Mouse (Mus musculus) heart, embryonic 13.5 days (tissue): ENCODE data around the gene Magee2. TPM values are rescaled to one million over a fixed set of nuclear protein-coding genes. Genes with fewer than 3 reads are reported as not detected.
A peak's percentile ranks its signal among the peaks of the same experiment; 100 is the strongest.
"Not testable (repeated sequence)": the region's sequence is repeated elsewhere in the genome, so short reads cannot be mapped to it uniquely, and the experiment has no call there.

Source experiments
- ATAC-seq: fragments of 200-750 bp; cut with Nextera tagmentation; 2 replicates; pipeline ENCODE4 v1.8.0; 2017; ENCODE audit warnings: moderate TSS enrichment; ENCODE audit not compliant: insufficient number of reproducible peaks, low FRiP score, low TSS enrichment; ENCODE audit errors: extremely low read depth
- H3K27ac ChIP-seq: fragments of 300-500 bp; sonication (generic); replicated peaks from 2 replicates; pipeline ENCODE4 v1.5.1; 2015; ENCODE audit warnings: moderate library complexity, mild to moderate bottlenecking, inconsistent platforms
- H3K27me3 ChIP-seq: fragments of 300-500 bp; sonication (generic); replicated peaks from 2 replicates; pipeline ENCODE4 v1.6.1; 2015; ENCODE audit warnings: mild to moderate bottlenecking, inconsistent platforms
- H3K36me3 ChIP-seq: fragments of 300-500 bp; sonication (generic); 2 replicates; pipeline ENCODE4 v1.6.1; 2015; ENCODE audit warnings: mild to moderate bottlenecking, inconsistent platforms
- H3K4me1 ChIP-seq: fragments of 300-500 bp; sonication (generic); 2 replicates; pipeline ENCODE4 v1.6.1; 2015; ENCODE audit warnings: inconsistent platforms
- H3K4me2 ChIP-seq: fragments of 300-500 bp; sonication (generic); 2 replicates; pipeline ENCODE4 v1.6.1; 2015; ENCODE audit warnings: inconsistent platforms, mild to moderate bottlenecking, moderate library complexity
- H3K4me3 ChIP-seq: fragments of 300-500 bp; sonication (generic); 2 replicates; pipeline ENCODE4 v1.5.1; 2015; ENCODE audit warnings: moderate library complexity, mild to moderate bottlenecking, inconsistent platforms
- H3K9ac ChIP-seq: fragments of 300-500 bp; sonication (generic); 2 replicates; pipeline ENCODE4 v1.6.1; 2015; ENCODE audit warnings: inconsistent platforms, mild to moderate bottlenecking, moderate library complexity
- H3K9me3 ChIP-seq: fragments of 300-500 bp; sonication (generic); 2 replicates; pipeline ENCODE4 v1.6.1; 2016; ENCODE audit warnings: inconsistent platforms
- WGBS: fragments of 180-500 bp; shearing (Covaris S2); methylation state at CpG from one replicate; pipeline ENCODE4 v1.1.7; 2015; ENCODE audit warnings: mixed read lengths; 5-methylcytosine and 5-hydroxymethylcytosine counted together
- polyA plus RNA-seq: library from polyadenylated mRNA; unstranded; fragments of >200 nt; fragmentation: Nextera tagmentation; extraction: Ambion mirVana; gene quantifications from 2 replicates; pipeline ENCODE4 v1.2.1, GENCODE M21; 2015

Gene Magee2
- 1.6 and 1.8 TPM in 2 replicates for polyA plus RNA-seq

GRCm38 (mm10) chrX:104856751-104857341 is at the start of gene Magee2:
TSS of gene Magee2 (minus strand) at chrX:104857267.
- no peak for ATAC-seq
- Histone ChIP-seq H3K36me3 (no peaks in the 10 kb centered on the region), H3K4me1 (no peaks in the 10 kb centered on the region), H3K9ac (peak within 1 kb of the TSS; percentile 77), H3K27me3 (peaks cover 64% of the 10 kb centered on the region), H3K4me3 (peak within 1 kb of the TSS; percentile 58), H3K27ac (no peak within 1 kb of the TSS), H3K4me2 (peak within 1 kb of the TSS; percentile 72), H3K9me3 (no peaks in the 10 kb centered on the region)
- 12% methylated on average over 37 of the region's 37 CpGs for WGBS

GRCm38 (mm10) chrX:104853610-104854009 is 3.5 kb downstream of the Magee2 start:
- H3K4me2 ChIP-seq, result peak overlapping the region; percentile 48
- H3K9ac ChIP-seq, result no peak overlapping the region
- peak overlapping the region; percentile 13 for H3K4me3 ChIP-seq
- no peak for ATAC-seq
- no peak overlapping the region for H3K27ac ChIP-seq
- WGBS, result 23% methylated on average over 9 of the region's 9 CpGs
- no peaks in the 10 kb centered on the region for H3K4me1 ChIP-seq
- no peaks in the 10 kb centered on the region for H3K36me3 ChIP-seq
- H3K27me3 ChIP-seq, result peaks cover 57% of the 10 kb centered on the region
- no peaks in the 10 kb centered on the region for H3K9me3 ChIP-seq

- H3K9ac ChIP-seq, H3K36me3 ChIP-seq, H3K9me3 ChIP-seq, H3K27me3 ChIP-seq, H3K27ac ChIP-seq, ATAC-seq, H3K4me1 ChIP-seq, H3K4me2 ChIP-seq, H3K4me3 ChIP-seq: not testable (repeated sequence)
- WGBS, result 60% methylated on average over 3 of the region's 5 CpGs
Observed at GRCm38 (mm10) chrX:104817583-104817982, 39.5 kb downstream of the Magee2 start.

GRCm38 (mm10) chrX:104816987-104817386 is 40.1 kb downstream of the Magee2 start:
- not testable (repeated sequence) for H3K27ac ChIP-seq, H3K4me1 ChIP-seq, H3K9ac ChIP-seq, H3K27me3 ChIP-seq, ATAC-seq, H3K4me2 ChIP-seq, H3K4me3 ChIP-seq, H3K9me3 ChIP-seq, H3K36me3 ChIP-seq
- 73% methylated on average over 1 of the region's 3 CpGs for WGBS

GRCm38 (mm10) chrX:104813704-104814103 is 43.4 kb downstream of the Magee2 start:
- H3K4me3 ChIP-seq, H3K9me3 ChIP-seq, H3K36me3 ChIP-seq, H3K27ac ChIP-seq, ATAC-seq, H3K9ac ChIP-seq, H3K27me3 ChIP-seq, H3K4me1 ChIP-seq, H3K4me2 ChIP-seq: not testable (repeated sequence)
- WGBS, result 54% methylated on average over 4 of the region's 4 CpGs

Other genes starting within 250 kb of the Magee2 start
- 5.2 and 5.4 TPM in 2 replicates for gene Zdhhc15, start 186.2 kb downstream of the Magee2 start, polyA plus RNA-seq
- 35.9 and 43.6 TPM in 2 replicates for gene Pbdc1, start 222.5 kb upstream of the Magee2 start, polyA plus RNA-seq